Mouse (Mus musculus) midbrain, embryonic 11.5 days (tissue): ENCODE data around the gene Tmprss6. TPM values are rescaled to one million over a fixed set of nuclear protein-coding genes. Genes with fewer than 3 reads are reported as not detected.

ENCODE experiments used
- ATAC-seq: fragments of 200-750 bp; cut with Nextera tagmentation; 2 replicates; pipeline ENCODE4 v1.8.0; 2017; ENCODE audit warnings: moderate TSS enrichment, moderate library complexity; ENCODE audit not compliant: low FRiP score
- DNase-seq: peaks from one replicate; pipeline ENCODE4 v3.0.0; 2015; ENCODE audit warnings: low spot score; ENCODE audit errors: missing footprints
- H3K27ac ChIP-seq: fragments of 300-500 bp; sonication (generic); 2 replicates; pipeline ENCODE4 v1.5.1; 2014; ENCODE audit warnings: low read depth, low read length
- H3K27me3 ChIP-seq: fragments of 300-500 bp; sonication (generic); 2 replicates; pipeline ENCODE4 v1.6.1; 2014; ENCODE audit warnings: mild to moderate bottlenecking, low read length, moderate library complexity, mixed read lengths; ENCODE audit not compliant: control insufficient read depth, insufficient read depth
- H3K36me3 ChIP-seq: fragments of 300-500 bp; sonication (generic); 2 replicates; pipeline ENCODE4 v1.6.1; 2014; ENCODE audit warnings: mild to moderate bottlenecking, low read length, moderate library complexity, mixed read lengths; ENCODE audit not compliant: control insufficient read depth, insufficient read depth
- H3K4me1 ChIP-seq: fragments of 300-500 bp; sonication (generic); 2 replicates; pipeline ENCODE4 v1.6.1; 2014; ENCODE audit warnings: low read length; ENCODE audit not compliant: control insufficient read depth, insufficient read depth
- H3K4me2 ChIP-seq: fragments of 300-500 bp; sonication (generic); 2 replicates; pipeline ENCODE4 v1.6.1; 2014; ENCODE audit warnings: mild to moderate bottlenecking, moderate library complexity
- H3K4me3 ChIP-seq: fragments of 300-500 bp; sonication (generic); 2 replicates; pipeline ENCODE4 v1.5.1; 2014; ENCODE audit warnings: low read depth, low read length
- H3K9ac ChIP-seq: fragments of 300-500 bp; sonication (generic); 2 replicates; pipeline ENCODE4 v1.6.1; 2014; ENCODE audit warnings: low read length
- H3K9me3 ChIP-seq: fragments of 300-500 bp; sonication (generic); 2 replicates; pipeline ENCODE4 v1.6.1; 2016; ENCODE audit warnings: low read length; ENCODE audit not compliant: control insufficient read depth
- WGBS: fragments of 180-500 bp; shearing (Covaris S2); extraction: QIAGEN DNeasy Blood & Tissue Kit; methylation state at CpG from one replicate; pipeline ENCODE4 v1.1.7; 2014; 5-methylcytosine and 5-hydroxymethylcytosine counted together
- polyA plus RNA-seq: library from polyadenylated mRNA; unstranded; fragments of >200 nt; fragmentation: Nextera tagmentation; extraction: Ambion mirVana; gene quantifications from 2 replicates; pipeline ENCODE4 v1.2.1, GENCODE M21; 2014

The Tmprss6 gene
- polyA plus RNA-seq, 1 experiment from 2014 or later, result 0.07 TPM

DNA sequence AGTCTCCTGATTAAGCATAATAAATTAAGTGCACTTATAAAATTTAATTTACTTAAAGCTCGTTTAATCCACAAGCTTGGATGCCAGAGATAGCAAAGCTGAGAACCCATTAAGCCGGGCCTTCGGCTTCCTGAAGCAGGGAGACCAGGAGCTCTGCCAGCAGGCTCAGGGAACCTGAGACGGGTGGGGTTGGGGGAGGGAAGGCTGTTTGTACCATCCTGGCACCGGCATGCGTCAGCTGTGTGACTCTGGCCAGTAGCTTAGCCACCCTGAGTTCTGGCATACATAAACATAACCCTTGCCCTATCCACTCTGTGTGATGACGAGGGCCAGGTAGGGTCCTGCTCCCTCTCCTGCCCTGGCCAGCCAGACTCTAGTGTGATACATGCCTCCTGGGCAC is 12.4 kb downstream of the Tmprss6 start:
- Histone ChIP-seq H3K4me1 (no peaks in the 10 kb centered on the region), H3K4me3 (no peak overlapping the region), H3K9ac (no peak overlapping the region), H3K27ac (no peak overlapping the region), H3K9me3 (no peaks in the 10 kb centered on the region), H3K36me3 (no peaks in the 10 kb centered on the region), H3K4me2 (no peak overlapping the region), H3K27me3 (no peaks in the 10 kb centered on the region; the same call in 1 of the 2 replicates)
- DNase-seq, result no peak
- WGBS, result 76% methylated on average over 7 of the region's 7 CpGs
- ATAC-seq, result no peak

- no peaks in the 10 kb centered on the region for H3K36me3 ChIP-seq
- ATAC-seq (no peak), DNase-seq (no peak)
- H3K4me3 ChIP-seq, result no peak overlapping the region
- no peak overlapping the region for H3K9ac ChIP-seq
- H3K9me3 ChIP-seq, result no peaks in the 10 kb centered on the region
- H3K4me2 ChIP-seq, result no peak overlapping the region
- no peak overlapping the region for H3K27ac ChIP-seq
- no peaks in the 10 kb centered on the region for H3K4me1 ChIP-seq
- WGBS, result 86% methylated on average over 4 of the region's 4 CpGs
- H3K27me3 ChIP-seq, result no peaks in the 10 kb centered on the region; the same call in 1 of the 2 replicates
These were observed 13.3 kb downstream of the Tmprss6 start for GRCm38 (mm10) chr15:78455168-78455567.

- Histone ChIP-seq H3K9ac (no peak overlapping the region), H3K4me2 (no peak overlapping the region), H3K27ac (no peak overlapping the region), H3K36me3 (no peaks in the 10 kb centered on the region), H3K4me3 (no peak overlapping the region), H3K27me3 (no peaks in the 10 kb centered on the region), H3K4me1 (no peaks in the 10 kb centered on the region), H3K9me3 (no peaks in the 10 kb centered on the region)
- DNase-seq (peak; percentile 37), ATAC-seq (no peak)
- WGBS, result 92% methylated on average over 3 of the region's 3 CpGs
These were observed 15.5 kb downstream of the Tmprss6 start for GRCm38 (mm10) chr15:78452929-78453328.

DNA sequence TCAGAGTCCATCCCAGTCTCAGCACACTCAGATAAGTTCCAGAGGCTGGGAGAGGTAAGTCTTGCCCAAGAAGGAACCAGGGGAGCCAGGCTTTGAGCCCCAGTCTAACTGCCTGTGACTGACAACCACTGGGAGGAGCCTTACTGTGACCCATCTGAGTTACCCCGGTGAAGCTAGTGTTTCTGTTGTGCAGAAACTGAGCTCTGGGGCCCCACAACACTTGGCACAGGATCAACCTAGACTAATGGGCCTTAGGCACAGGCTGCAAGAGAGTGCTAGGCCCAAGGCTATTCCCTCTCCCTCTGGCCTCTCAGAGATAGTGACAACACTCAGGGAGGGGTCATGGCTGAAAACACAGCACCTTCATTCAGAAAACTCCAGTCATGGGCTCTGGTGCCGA is 17.2 kb downstream of the Tmprss6 start:
- Histone ChIP-seq H3K27ac (no peak overlapping the region), H3K9me3 (no peaks in the 10 kb centered on the region)
- 85% methylated on average over 2 of the region's 2 CpGs for WGBS

GRCm38 (mm10) chr15:78450419-78450768 is 18.0 kb downstream of the Tmprss6 start:
- no peak overlapping the region for H3K4me3 ChIP-seq
- H3K27me3 ChIP-seq, result no peaks in the 10 kb centered on the region
- no peak overlapping the region for H3K4me2 ChIP-seq
- H3K4me1 ChIP-seq, result peaks cover 4% of the 10 kb centered on the region
- H3K9me3 ChIP-seq, result no peaks in the 10 kb centered on the region
- WGBS, result 80% methylated on average over 6 of the region's 6 CpGs
- H3K36me3 ChIP-seq, result no peaks in the 10 kb centered on the region
- DNase-seq, result no peak
- H3K9ac ChIP-seq, result no peak overlapping the region
- ATAC-seq, result no peak
- H3K27ac ChIP-seq, result no peak overlapping the region

More for the DNA sequence above, 17.2 kb downstream of the Tmprss6 start:
- ATAC-seq, result no peak
- peaks cover 4% of the 10 kb centered on the region for H3K4me1 ChIP-seq
- H3K4me2 ChIP-seq, result no peak overlapping the region
- no peak overlapping the region for H3K4me3 ChIP-seq
- no peak overlapping the region for H3K9ac ChIP-seq
- no peaks in the 10 kb centered on the region for H3K27me3 ChIP-seq
- peak; percentile 19 for DNase-seq
- H3K36me3 ChIP-seq, result no peaks in the 10 kb centered on the region

- Histone ChIP-seq H3K9me3 (no peaks in the 10 kb centered on the region), H3K27me3 (no peaks in the 10 kb centered on the region), H3K4me2 (no peak overlapping the region), H3K27ac (no peak overlapping the region), H3K36me3 (no peaks in the 10 kb centered on the region), H3K4me1 (peaks cover 4% of the 10 kb centered on the region), H3K9ac (0 out of 2 replicates have a peak overlapping the region, but pooled peaks have one; percentile 9), H3K4me3 (no peak overlapping the region)
- ATAC-seq (no peak), DNase-seq (no peak)
- WGBS, result 51% methylated on average over 7 of the region's 7 CpGs
These were observed 18.6 kb downstream of the Tmprss6 start for GRCm38 (mm10) chr15:78449694-78450418.

- no peaks in the 10 kb centered on the region for H3K36me3 ChIP-seq
- no peak overlapping the region for H3K4me2 ChIP-seq
- H3K4me3 ChIP-seq, result no peak overlapping the region
- H3K4me1 ChIP-seq, result peaks cover 4% of the 10 kb centered on the region
- ATAC-seq, result no peak
- no peaks in the 10 kb centered on the region for H3K27me3 ChIP-seq
- no peaks in the 10 kb centered on the region for H3K9me3 ChIP-seq
- WGBS, result 67% methylated on average over 6 of the region's 6 CpGs
- H3K27ac ChIP-seq, result no peak overlapping the region
- no peak overlapping the region for H3K9ac ChIP-seq
- DNase-seq, result no peak
These were observed 19.3 kb downstream of the Tmprss6 start for GRCm38 (mm10) chr15:78449131-78449530.

- Histone ChIP-seq H3K4me1 (peaks cover 6% of the 10 kb centered on the region), H3K36me3 (no peaks in the 10 kb centered on the region), H3K4me2 (peak overlapping the region; percentile 59), H3K9ac (peak overlapping the region; percentile 73), H3K27ac (no peak overlapping the region; the same call in 1 of the 2 replicates), H3K27me3 (no peaks in the 10 kb centered on the region), H3K9me3 (no peaks in the 10 kb centered on the region), H3K4me3 (peak overlapping the region; percentile 19; the same call in 1 of the 2 replicates)
- ATAC-seq (peak; percentile 60), DNase-seq (peak; percentile 100)
- 2% methylated on average over 22 of the region's 22 CpGs for WGBS
These were observed 20.5 kb downstream of the Tmprss6 start for GRCm38 (mm10) chr15:78447746-78448535.

DNA sequence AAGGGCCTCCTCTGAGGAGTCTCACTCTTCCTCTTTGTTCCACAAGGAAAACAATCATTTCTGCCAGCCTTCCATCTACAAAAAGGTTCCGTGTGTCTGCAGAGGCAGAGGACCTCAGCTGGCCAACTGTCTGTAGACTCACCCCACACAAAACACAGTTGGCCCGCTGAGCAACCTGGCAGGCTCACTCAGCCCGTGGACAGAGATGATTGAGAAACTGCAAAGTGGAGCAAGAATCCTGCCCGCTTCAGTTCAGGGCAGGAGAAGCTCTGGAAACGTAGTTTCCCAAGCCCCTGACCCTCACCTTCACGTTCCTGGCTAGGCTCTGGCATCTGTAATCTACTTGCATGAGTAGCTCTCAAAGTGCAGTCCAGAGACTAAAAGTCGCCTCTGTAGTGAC is 21.3 kb downstream of the Tmprss6 start:
- Histone ChIP-seq H3K4me3 (no peak overlapping the region), H3K9ac (peak overlapping the region; percentile 7; the same call in 1 of the 2 replicates), H3K4me1 (peaks cover 6% of the 10 kb centered on the region), H3K27me3 (no peaks in the 10 kb centered on the region), H3K9me3 (no peaks in the 10 kb centered on the region), H3K36me3 (no peaks in the 10 kb centered on the region), H3K27ac (no peak overlapping the region), H3K4me2 (no peak overlapping the region)
- 30% methylated on average over 7 of the region's 7 CpGs for WGBS
- DNase-seq (no peak), ATAC-seq (peak; percentile 17; the same call in 1 of the 2 replicates)
